In the genomic region with DNA sequence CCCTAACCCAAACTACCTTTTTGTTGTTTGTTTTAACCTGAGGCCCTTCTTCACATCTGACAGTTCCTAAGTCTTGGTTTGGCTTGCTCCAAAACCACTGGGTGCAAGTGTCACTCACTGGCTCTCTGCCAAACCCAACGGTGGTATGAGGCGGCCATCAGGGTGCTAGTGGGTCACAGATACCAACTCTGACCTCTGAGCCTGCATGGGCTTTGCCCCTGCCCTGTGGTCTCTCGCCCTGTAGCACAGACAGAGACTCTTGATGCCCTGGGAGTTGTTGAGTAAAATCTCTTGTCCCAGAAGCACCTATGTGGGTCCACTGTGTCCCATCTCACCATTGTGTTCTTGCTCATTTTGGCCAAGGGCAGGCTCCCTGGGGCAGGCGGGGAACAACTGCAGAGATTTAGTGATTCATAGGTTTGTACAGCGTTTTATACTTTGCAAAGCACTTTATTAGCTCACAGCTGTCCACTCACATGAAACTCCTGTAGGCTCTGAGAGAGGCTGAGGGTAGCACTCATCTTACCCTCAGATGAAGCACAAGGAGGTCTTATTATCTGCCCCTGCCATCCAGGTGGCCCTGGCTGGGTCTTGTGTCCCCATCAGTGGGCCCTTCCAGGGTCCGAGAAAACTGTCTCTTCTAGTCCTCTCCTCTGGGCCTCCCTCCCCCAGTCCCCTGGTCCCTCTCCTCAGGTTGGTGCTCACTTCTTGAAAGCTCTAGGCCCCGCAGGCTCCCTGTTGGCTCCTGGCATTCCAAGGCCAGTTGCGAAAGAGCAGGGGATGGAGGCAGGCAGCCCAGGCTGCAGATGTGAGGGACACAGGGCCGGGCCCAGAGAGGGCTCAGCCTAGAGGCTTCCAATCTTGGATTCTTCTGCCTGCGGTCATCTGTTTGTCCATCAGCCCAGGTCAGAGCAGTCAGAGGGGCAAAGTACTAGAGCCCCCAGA, we compare ENCODE assay signal across 8 mouse cellular contexts. TPM values are rescaled to one million over a fixed set of nuclear protein-coding genes. Genes with fewer than 3 reads are reported as not detected.
A peak's percentile ranks its signal among the peaks of the same experiment; 100 is the strongest.
DNase-seq lines count a peak whose midpoint lies in the region; ATAC-seq and TF ChIP-seq lines count a peak whose summit lies in the region.

No protein-coding gene starts in this region.

- no peak for TF ChIP-seq POLR2A in cerebellum, adult 2 months (IDR thresholded peaks at IDR 0.05; ENCODE audit: borderline replicate concordance, insufficient read depth, low read length)

- peak; percentile 54 to 58 for DNase-seq in cerebellum, adult 2 months
- no peak for DNase-seq in cerebellum, adult 11 months
- DNase-seq in 3134 (ENCODE audit: extremely low read depth, insufficient read length, low spot score) = peak; percentile 80
- peak; percentile 54 to 66 for DNase-seq in cerebellum, postnatal 25 days
- no peak for DNase-seq in hindbrain, embryonic 14.5 days (ENCODE audit: low spot score)
- no peak for DNase-seq in spleen, postnatal 10 days (ENCODE audit: low spot score in 2 of 2)
- DNase-seq in right cerebral cortex, postnatal 36 days (ENCODE audit: low spot score in 2 of 2) = no peak

- no peak overlapping the region for H3K4me3 ChIP-seq in cerebellum, adult 2 months (replicated peaks; ENCODE audit: insufficient read depth, low read depth, low read length)
- H3K4me3 ChIP-seq in hindbrain, embryonic 14.5 days (replicated peaks; ENCODE audit: low read length) = no peak overlapping the region
- H3K4me3 ChIP-seq in neural tube, embryonic 13.5 days = peak overlapping the region; percentile 56; the same call in 1 of the 2 replicates

- peaks cover 48% of the 10 kb centered on the region for H3K4me1 ChIP-seq in cerebellum, adult 2 months (ENCODE audit: control insufficient read depth, insufficient read depth, low read length)
- H3K4me1 ChIP-seq in hindbrain, embryonic 14.5 days (replicated peaks; ENCODE audit: control insufficient read depth, insufficient read depth, low read length) = peaks cover 16% of the 10 kb centered on the region
- H3K4me1 ChIP-seq in neural tube, embryonic 13.5 days (replicated peaks) = peaks cover 35% of the 10 kb centered on the region

- no peak for TF ChIP-seq CTCF in cerebellum, adult 2 months (IDR thresholded peaks at IDR 0.05; ENCODE audit: borderline replicate concordance, insufficient read depth, low read depth, low read length)

- peak overlapping the region; percentile 92 for H3K4me2 ChIP-seq in hindbrain, embryonic 14.5 days (replicated peaks)
- peak overlapping the region; percentile 65 for H3K4me2 ChIP-seq in neural tube, embryonic 13.5 days

- no peak for ATAC-seq in hindbrain, embryonic 14.5 days (ENCODE audit: low FRiP score)
- no peak for ATAC-seq in neural tube, embryonic 13.5 days (ENCODE audit: low read depth)

- H3K27ac ChIP-seq in cerebellum, adult 2 months (ENCODE audit: insufficient read depth, low read length) = peak overlapping the region; percentile 85
- H3K27ac ChIP-seq in hindbrain, embryonic 14.5 days = no peak overlapping the region
- H3K27ac ChIP-seq in neural tube, embryonic 13.5 days (replicated peaks) = peak overlapping the region; percentile 62

- no peaks in the 10 kb centered on the region for H3K9me3 ChIP-seq in hindbrain, embryonic 14.5 days (ENCODE audit: control insufficient read depth, low read length)
- H3K9me3 ChIP-seq in neural tube, embryonic 13.5 days = no peaks in the 10 kb centered on the region

- peak overlapping the region; percentile 86 for H3K9ac ChIP-seq in hindbrain, embryonic 14.5 days
- H3K9ac ChIP-seq in neural tube, embryonic 13.5 days = peak overlapping the region; percentile 77

- H3K36me3 ChIP-seq in hindbrain, embryonic 14.5 days (replicated peaks; ENCODE audit: control insufficient read depth, insufficient read depth) = peaks cover 69% of the 10 kb centered on the region
- H3K36me3 ChIP-seq in neural tube, embryonic 13.5 days = peaks cover 52% of the 10 kb centered on the region

- no peaks in the 10 kb centered on the region for H3K27me3 ChIP-seq in cerebellum, adult 2 months (ENCODE audit: control insufficient read depth, insufficient read depth, low read length)
- no peaks in the 10 kb centered on the region for H3K27me3 ChIP-seq in hindbrain, embryonic 14.5 days (ENCODE audit: control insufficient read depth, insufficient read depth, low read length)
- H3K27me3 ChIP-seq in neural tube, embryonic 13.5 days = no peaks in the 10 kb centered on the region

- WGBS in cerebellum, adult 2 months = 39% methylated on average over 10 of the region's 10 CpGs
- WGBS in hindbrain, embryonic 14.5 days = 80% methylated on average over 10 of the region's 10 CpGs
- WGBS in neural tube, embryonic 13.5 days = 88% methylated on average over 10 of the region's 10 CpGs

RNA-seq across cellular contexts. Expression of a gene that starts 1.7 kb away (rescaled TPM):
- polyA plus RNA-seq in cerebellum, adult 2 months (2012; rRNA removed) = 72.8 and 81.5 TPM in 2 replicates
- polyA plus RNA-seq in hindbrain, embryonic 14.5 days (2014; fragmentation: Nextera tagmentation; extraction: Ambion mirVana) = 27.6 and 28.1 TPM in 2 replicates
- 24.1 and 28.7 TPM in 2 replicates for polyA plus RNA-seq in neural tube, embryonic 13.5 days (2015; fragmentation: Nextera tagmentation; extraction: Ambion mirVana)

RNA-seq across cellular contexts. Expression of a gene that starts 9.2 kb away (rescaled TPM):
- 84.9 and 86.4 TPM in 2 replicates for polyA plus RNA-seq in cerebellum, adult 2 months (2012; rRNA removed)
- polyA plus RNA-seq in hindbrain, embryonic 14.5 days (2014; fragmentation: Nextera tagmentation; extraction: Ambion mirVana) = 132 and 134 TPM in 2 replicates
- polyA plus RNA-seq in neural tube, embryonic 13.5 days (2015; fragmentation: Nextera tagmentation; extraction: Ambion mirVana) = 156 and 170 TPM in 2 replicates

RNA-seq across cellular contexts. Expression of a gene that starts 17.1 kb away (rescaled TPM):
- not detected in 2 replicates for polyA plus RNA-seq in cerebellum, adult 2 months (2012; rRNA removed)
- 0.31 TPM in 2 replicates for polyA plus RNA-seq in hindbrain, embryonic 14.5 days (2014; fragmentation: Nextera tagmentation; extraction: Ambion mirVana)
- 0.56 and 0.63 TPM in 2 replicates for polyA plus RNA-seq in neural tube, embryonic 13.5 days (2015; fragmentation: Nextera tagmentation; extraction: Ambion mirVana)

RNA-seq across cellular contexts. Expression of a gene that starts 42.4 kb away (rescaled TPM):
- polyA plus RNA-seq in cerebellum, adult 2 months (2012; rRNA removed) = 153 and 190 TPM in 2 replicates
- polyA plus RNA-seq in hindbrain, embryonic 14.5 days (2014; fragmentation: Nextera tagmentation; extraction: Ambion mirVana) = 17.9 and 20.7 TPM in 2 replicates
- 11.7 and 12.2 TPM in 2 replicates for polyA plus RNA-seq in neural tube, embryonic 13.5 days (2015; fragmentation: Nextera tagmentation; extraction: Ambion mirVana)

Comparison
In these comparisons a context has a peak if more than half of its experiments do, and no peak if none do; other contexts are left out.
1. DNase-seq: peak in cerebellum, adult 2 months (2 of 2), 3134 (single experiment) and cerebellum, postnatal 25 days (2 of 2); none in cerebellum, adult 11 months (single experiment), hindbrain, embryonic 14.5 days (single experiment), spleen, postnatal 10 days (0 of 2) and right cerebral cortex, postnatal 36 days (0 of 2).